Mouse (Mus musculus) bone marrow, adult 2 months (tissue): ENCODE results near the gene Ttc3.

ENCODE experiments used
- CTCF ChIP-seq: fragments of 200-500 bp; IDR thresholded peaks from 2 replicates; pipeline ENCODE4 v1.5.1; 2011; ENCODE audit warnings: low read length, control low read depth; ENCODE audit not compliant: control insufficient read depth, insufficient read depth
- POLR2A ChIP-seq: fragments of 200-500 bp; IDR thresholded peaks from 2 replicates; pipeline ENCODE4 v1.6.1; 2011; ENCODE audit warnings: low read depth, mild to moderate bottlenecking, control low read depth, low read length, borderline replicate concordance; ENCODE audit not compliant: control insufficient read depth

DNA sequence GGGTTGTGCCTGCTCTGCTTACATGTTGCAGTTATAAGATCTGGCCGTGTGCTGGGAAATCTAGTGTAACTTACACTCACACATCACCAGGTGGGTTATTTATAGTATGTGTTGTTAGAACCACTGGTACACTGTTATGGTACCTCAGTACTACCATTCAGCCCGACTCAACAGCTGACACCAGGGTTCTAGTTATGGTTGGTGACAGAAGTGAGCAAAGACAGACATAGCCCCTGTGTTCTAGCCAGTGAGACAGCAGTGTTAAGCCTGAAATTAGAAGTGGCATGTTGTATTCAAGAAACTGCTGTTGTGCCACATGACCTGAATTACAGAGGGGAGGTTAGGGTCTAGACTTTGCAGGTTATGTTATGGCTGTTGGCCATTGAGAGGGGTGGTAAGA is 28.7 kb downstream of the Ttc3 start:
- TF ChIP-seq CTCF: no peak
- TF ChIP-seq POLR2A: no peak
